Mouse (Mus musculus) embryonic facial prominence, embryonic 14.5 days (tissue): Measurements from ENCODE around the gene Dst. TPM values are rescaled to one million over a fixed set of nuclear protein-coding genes. Genes with fewer than 3 reads are reported as not detected.

Experiments
- ATAC-seq: fragments of 200-750 bp; cut with Nextera tagmentation; 2 replicates; pipeline ENCODE4 v1.8.0; 2017; ENCODE audit warnings: low read depth, moderate number of reproducible peaks, moderate TSS enrichment
- DNase-seq: peaks from one replicate; pipeline ENCODE4 v3.0.0-alpha.2; 2015; ENCODE audit warnings: low spot score
- H3K27ac ChIP-seq: fragments of 300-500 bp; sonication (generic); replicated peaks from 2 replicates; pipeline ENCODE4 v1.5.1; 2014; ENCODE audit warnings: low read depth, mild to moderate bottlenecking, low read length, moderate library complexity
- H3K27me3 ChIP-seq: fragments of 300-500 bp; sonication (generic); replicated peaks from 2 replicates; pipeline ENCODE4 v1.6.1; 2014; ENCODE audit warnings: low read length; ENCODE audit not compliant: control insufficient read depth, insufficient read depth
- H3K36me3 ChIP-seq: fragments of 300-500 bp; sonication (generic); 2 replicates; pipeline ENCODE4 v1.6.1; 2014; ENCODE audit warnings: low read length, mixed read lengths; ENCODE audit not compliant: control insufficient read depth, insufficient read depth
- H3K4me1 ChIP-seq: fragments of 300-500 bp; sonication (generic); 2 replicates; pipeline ENCODE4 v1.6.1; 2014; ENCODE audit warnings: antibody characterized with exemption, low read length; ENCODE audit not compliant: control insufficient read depth, insufficient read depth
- H3K4me2 ChIP-seq: fragments of 300-500 bp; sonication (generic); 2 replicates; pipeline ENCODE4 v1.6.1; 2014; ENCODE audit warnings: low read depth, mild to moderate bottlenecking, low read length, moderate library complexity, mixed read lengths
- H3K4me3 ChIP-seq: fragments of 300-500 bp; sonication (generic); 2 replicates; pipeline ENCODE4 v1.5.1; 2014; ENCODE audit warnings: low read depth, mild to moderate bottlenecking, low read length
- H3K9ac ChIP-seq: fragments of 300-500 bp; sonication (generic); 2 replicates; pipeline ENCODE4 v1.6.1; 2014; ENCODE audit warnings: low read depth, mild to moderate bottlenecking, low read length, moderate library complexity, mixed read lengths
- H3K9me3 ChIP-seq: fragments of 300-500 bp; sonication (generic); 2 replicates; pipeline ENCODE4 v1.6.1; 2016; ENCODE audit warnings: low read length; ENCODE audit not compliant: control insufficient read depth
- WGBS: fragments of 180-500 bp; shearing (Covaris S2); extraction: QIAGEN DNeasy Blood & Tissue Kit; methylation state at CpG from one replicate; pipeline ENCODE4 v1.1.7; 2014; 5-methylcytosine and 5-hydroxymethylcytosine counted together
- polyA plus RNA-seq: library from polyadenylated mRNA; unstranded; fragments of >200 nt; fragmentation: Nextera tagmentation; extraction: Ambion mirVana; gene quantifications from 2 replicates; pipeline ENCODE4 v1.2.1, GENCODE M21; 2014

Dst gene
- polyA plus RNA-seq, 1 experiment from 2014 or later, result 39.5 TPM

- ATAC-seq (no peak), DNase-seq (no peak)
- no peak overlapping the region for H3K9ac ChIP-seq
- no peaks in the 10 kb centered on the region for H3K27me3 ChIP-seq
- no peak overlapping the region for H3K27ac ChIP-seq
- no peak overlapping the region for H3K4me2 ChIP-seq
- no peaks in the 10 kb centered on the region for H3K9me3 ChIP-seq
- no peaks in the 10 kb centered on the region for H3K4me1 ChIP-seq
- no peaks in the 10 kb centered on the region for H3K36me3 ChIP-seq
- no peak overlapping the region for H3K4me3 ChIP-seq
- WGBS, result 46% methylated on average over 5 of the region's 5 CpGs
These were observed 160.3 kb downstream of the Dst start for GRCm38 (mm10) chr1:34068341-34068740.

GRCm38 (mm10) chr1:34069514-34070290 is 161.7 kb downstream of the Dst start:
- H3K27me3 ChIP-seq, result no peaks in the 10 kb centered on the region
- no peak overlapping the region for H3K4me3 ChIP-seq
- no peak overlapping the region for H3K27ac ChIP-seq
- ATAC-seq (no peak), DNase-seq (no peak)
- no peak overlapping the region for H3K9ac ChIP-seq
- no peaks in the 10 kb centered on the region for H3K36me3 ChIP-seq
- 75% methylated on average over 10 of the region's 10 CpGs for WGBS
- no peaks in the 10 kb centered on the region for H3K9me3 ChIP-seq
- H3K4me2 ChIP-seq, result no peak overlapping the region
- H3K4me1 ChIP-seq, result peaks cover 12% of the 10 kb centered on the region

- Histone ChIP-seq H3K27me3 (no peaks in the 10 kb centered on the region), H3K9ac (no peak overlapping the region), H3K4me2 (no peak overlapping the region), H3K4me1 (peaks cover 15% of the 10 kb centered on the region), H3K27ac (no peak overlapping the region), H3K36me3 (no peaks in the 10 kb centered on the region), H3K9me3 (no peaks in the 10 kb centered on the region), H3K4me3 (no peak overlapping the region)
- DNase-seq (no peak), ATAC-seq (no peak)
- 72% methylated on average over 7 of the region's 7 CpGs for WGBS
These were observed 162.4 kb downstream of the Dst start for GRCm38 (mm10) chr1:34070474-34070873.

- no peak overlapping the region for H3K27ac ChIP-seq
- H3K4me3 ChIP-seq, result no peak overlapping the region
- DNase-seq, result no peak
- H3K4me2 ChIP-seq, result no peak overlapping the region
- peaks cover 15% of the 10 kb centered on the region for H3K4me1 ChIP-seq
- no peak overlapping the region for H3K9ac ChIP-seq
- H3K9me3 ChIP-seq, result no peaks in the 10 kb centered on the region
- no peaks in the 10 kb centered on the region for H3K36me3 ChIP-seq
- no peaks in the 10 kb centered on the region for H3K27me3 ChIP-seq
- no peak for ATAC-seq
- 80% methylated on average over 6 of the region's 6 CpGs for WGBS
These were observed 163.1 kb downstream of the Dst start for GRCm38 (mm10) chr1:34070991-34071639.

- H3K36me3 ChIP-seq, result no peaks in the 10 kb centered on the region
- no peak overlapping the region for H3K27ac ChIP-seq
- H3K9me3 ChIP-seq, result no peaks in the 10 kb centered on the region
- H3K4me3 ChIP-seq, result no peak overlapping the region
- DNase-seq (no peak), ATAC-seq (no peak)
- H3K27me3 ChIP-seq, result no peaks in the 10 kb centered on the region
- H3K9ac ChIP-seq, result no peak overlapping the region
- no peak overlapping the region for H3K4me2 ChIP-seq
- WGBS, result 80% methylated on average over 7 of the region's 7 CpGs
- H3K4me1 ChIP-seq, result peaks cover 17% of the 10 kb centered on the region
These were observed 164.2 kb downstream of the Dst start for GRCm38 (mm10) chr1:34072262-34072661.

GRCm38 (mm10) chr1:34073436-34074169 is 165.6 kb downstream of the Dst start:
- H3K4me3 ChIP-seq, result no peak overlapping the region
- peaks cover 17% of the 10 kb centered on the region for H3K4me1 ChIP-seq
- 42% methylated on average over 10 of the region's 10 CpGs for WGBS
- no peaks in the 10 kb centered on the region for H3K36me3 ChIP-seq
- H3K27me3 ChIP-seq, result no peaks in the 10 kb centered on the region
- H3K9me3 ChIP-seq, result no peaks in the 10 kb centered on the region
- H3K9ac ChIP-seq, result no peak overlapping the region
- ATAC-seq, result peak; percentile 30; the same call in 1 of the 2 replicates
- H3K4me2 ChIP-seq, result no peak overlapping the region
- no peak overlapping the region for H3K27ac ChIP-seq
- DNase-seq, result peak; percentile 50

- Histone ChIP-seq H3K4me1 (peaks cover 17% of the 10 kb centered on the region), H3K4me2 (no peak overlapping the region), H3K36me3 (no peaks in the 10 kb centered on the region), H3K27me3 (no peaks in the 10 kb centered on the region), H3K9ac (no peak overlapping the region), H3K27ac (no peak overlapping the region; the same call in 1 of the 2 replicates), H3K9me3 (no peaks in the 10 kb centered on the region), H3K4me3 (no peak overlapping the region)
- no peak for DNase-seq
- WGBS, result 20% methylated on average over 15 of the region's 15 CpGs
- ATAC-seq, result peak; percentile 19; the same call in 1 of the 2 replicates
These were observed 166.5 kb downstream of the Dst start for GRCm38 (mm10) chr1:34074245-34075187.
